Mouse (Mus musculus) c-Kit-positive CD71-positive TER-119-negative erythroid progenitor cells, embryonic 14.5 days (primary cell): ENCODE data around the gene Atf6.

ENCODE experiments used
- DNase-seq: peaks from one replicate; pipeline ENCODE4 v3.0.0-alpha.2; 2013; ENCODE audit warnings: low read depth

Atf6 gene

GRCm38 (mm10) chr1:170867691-170868105, at the start of gene Atf6:
Atf6 (minus strand) TSS chr1:170867771.
- DNase-seq: peak; percentile 91

GRCm38 (mm10) chr1:170915657-170916056, 48.1 kb upstream of the Atf6 start:
- DNase-seq: no peak

- DNase-seq: no peak
Observed at GRCm38 (mm10) chr1:170912891-170913615, 45.5 kb upstream of the Atf6 start, which contains the start of gene Fcrlb. Fcrlb (minus strand) TSS chr1:170912941.

- DNase-seq: no peak
Observed at GRCm38 (mm10) chr1:170911907-170912660, 44.5 kb upstream of the Atf6 start.

GRCm38 (mm10) chr1:170908341-170908740, 40.8 kb upstream of the Atf6 start:
- DNase-seq: no peak

GRCm38 (mm10) chr1:170907456-170908191, 40.1 kb upstream of the Atf6 start:
- DNase-seq: no peak

- no peak for DNase-seq
Observed at GRCm38 (mm10) chr1:170907111-170907455, 39.5 kb upstream of the Atf6 start.

GRCm38 (mm10) chr1:170903485-170903884, 35.9 kb upstream of the Atf6 start:
- DNase-seq: no peak

GRCm38 (mm10) chr1:170901536-170902238, 34.1 kb upstream of the Atf6 start:
- peak; percentile 90 for DNase-seq

GRCm38 (mm10) chr1:170900799-170901467, 33.4 kb upstream of the Atf6 start:
- peak; percentile 77 for DNase-seq

GRCm38 (mm10) chr1:170898413-170899075, 31.0 kb upstream of the Atf6 start:
- no peak for DNase-seq

GRCm38 (mm10) chr1:170896651-170897281, 29.2 kb upstream of the Atf6 start:
- DNase-seq: no peak

- peak; percentile 64 for DNase-seq
Observed at GRCm38 (mm10) chr1:170894603-170895602, 27.3 kb upstream of the Atf6 start.

- no peak for DNase-seq
Observed at GRCm38 (mm10) chr1:170892279-170892678, 24.7 kb upstream of the Atf6 start.

GRCm38 (mm10) chr1:170891646-170892045, 24.1 kb upstream of the Atf6 start:
- DNase-seq: no peak

GRCm38 (mm10) chr1:170889310-170889709, 21.7 kb upstream of the Atf6 start:
- no peak for DNase-seq

GRCm38 (mm10) chr1:170886044-170886458, 18.5 kb upstream of the Atf6 start:
- no peak for DNase-seq

GRCm38 (mm10) chr1:170884978-170885561, 17.5 kb upstream of the Atf6 start, which contains the start of the genes Gm26620 and Dusp12:
Gm26620 (plus strand) TSS chr1:170885065.
Dusp12 (minus strand) TSS chr1:170885540.
- DNase-seq: peak; percentile 83

- DNase-seq: no peak
Observed at GRCm38 (mm10) chr1:170884390-170884789, 16.8 kb upstream of the Atf6 start.
